Mouse (Mus musculus) thymus, adult 2 months (tissue): ENCODE measurements around the gene Cpxm2. TPM values are rescaled to one million over a fixed set of nuclear protein-coding genes. Genes with fewer than 3 reads are reported as not detected.

Source experiments
- DNase-seq: peaks from one replicate; pipeline ENCODE4 v3.0.0; 2021
- H3K27ac ChIP-seq: fragments of 200-500 bp; 2 replicates; pipeline ENCODE4 v1.5.1; 2012; ENCODE audit warnings: low read length, control low read depth; ENCODE audit not compliant: control insufficient read depth, insufficient read depth
- H3K27me3 ChIP-seq: fragments of 200-500 bp; 2 replicates; pipeline ENCODE4 v1.6.1; 2012; ENCODE audit warnings: mild to moderate bottlenecking, low read length, moderate library complexity, mixed read lengths; ENCODE audit not compliant: control insufficient read depth, insufficient read depth
- H3K36me3 ChIP-seq: fragments of 200-500 bp; 2 replicates; pipeline ENCODE4 v1.6.1; 2012; ENCODE audit warnings: mild to moderate bottlenecking, low read length, moderate library complexity; ENCODE audit not compliant: control insufficient read depth, insufficient read depth
- H3K4me1 ChIP-seq: fragments of 200-500 bp; replicated peaks from 2 replicates; pipeline ENCODE4 v1.6.1; 2012; ENCODE audit warnings: low read length; ENCODE audit not compliant: control insufficient read depth, insufficient read depth
- H3K4me3 ChIP-seq: fragments of 200-500 bp; 2 replicates; pipeline ENCODE4 v1.5.1; 2012; ENCODE audit warnings: mild to moderate bottlenecking, low read length, control low read depth, moderate library complexity; ENCODE audit not compliant: control insufficient read depth, insufficient read depth
- CTCF ChIP-seq: fragments of 200-500 bp; IDR thresholded peaks from 2 replicates; pipeline ENCODE4 v1.5.1; 2012; ENCODE audit warnings: mild to moderate bottlenecking, control low read depth, low read length, moderate library complexity, borderline replicate concordance; ENCODE audit not compliant: control insufficient read depth, poor library complexity, insufficient read depth; ENCODE audit errors: extremely low read depth
- POLR2A ChIP-seq: fragments of 200-500 bp; IDR thresholded peaks from 2 replicates; pipeline ENCODE4 v1.6.1; 2012; ENCODE audit warnings: mild to moderate bottlenecking, low read length, control low read depth, moderate library complexity; ENCODE audit not compliant: control insufficient read depth, poor library complexity, insufficient read depth; ENCODE audit errors: extremely low read depth
- WGBS: fragments of 180-500 bp; shearing (Covaris S2); methylation state at CpG from one replicate; pipeline ENCODE4 v1.1.7; 2018; 5-methylcytosine and 5-hydroxymethylcytosine counted together
- polyA plus RNA-seq: library from polyadenylated mRNA; depleted of rRNA; stranded (reverse); fragments of >200 nt; gene quantifications from 2 replicates; pipeline ENCODE4 v1.2.3, GENCODE M21; 2012

Cpxm2 gene
- polyA plus RNA-seq, 1 experiment, result 4.9 TPM

DNA sequence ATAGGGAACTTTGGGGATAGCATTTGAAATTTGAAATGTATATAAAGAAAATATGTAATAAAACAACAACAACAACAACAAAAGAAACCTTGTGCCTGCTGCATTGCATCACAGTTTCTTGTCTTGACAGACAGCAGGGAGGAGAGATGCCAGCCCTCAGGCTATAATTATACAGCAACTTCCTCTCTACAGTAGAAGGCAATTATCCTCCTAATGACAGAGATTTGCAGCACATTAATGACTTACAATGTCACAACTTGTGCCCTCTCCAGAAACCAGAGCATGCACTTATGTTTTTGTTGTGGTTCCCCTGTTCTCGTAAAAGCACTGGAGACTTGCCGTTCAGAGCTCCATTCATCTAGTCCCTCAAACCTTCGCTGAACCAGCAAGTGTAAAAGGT lies 44.2 kb downstream of the Cpxm2 start:
- Histone ChIP-seq H3K27me3 (no peaks in the 10 kb centered on the region), H3K4me1 (no peaks in the 10 kb centered on the region), H3K27ac (no peak overlapping the region), H3K36me3 (no peaks in the 10 kb centered on the region), H3K4me3 (no peak overlapping the region)
- TF ChIP-seq POLR2A (no peak), CTCF (no peak)
- WGBS, result 90% methylated on average over 3 of the region's 3 CpGs
- DNase-seq, result no peak

DNA sequence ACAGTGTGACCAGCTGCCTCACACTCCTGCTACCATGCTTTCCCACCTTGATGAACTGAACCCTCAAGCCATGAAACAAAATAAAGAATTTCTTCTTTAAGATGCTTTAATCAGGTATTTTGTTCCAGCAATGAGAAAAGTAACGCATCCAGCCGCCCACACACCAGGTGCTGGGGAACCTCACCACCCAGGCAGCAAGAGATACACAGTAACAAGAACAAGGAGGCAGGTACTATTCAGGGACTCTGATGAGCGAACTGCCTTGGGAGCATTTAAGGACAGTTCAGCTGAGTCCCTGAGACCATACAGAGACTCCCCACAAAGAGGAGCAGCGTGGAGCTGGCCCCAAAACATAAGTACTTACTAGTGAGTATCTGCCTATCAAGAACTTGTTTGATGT lies 47.6 kb downstream of the Cpxm2 start:
- Histone ChIP-seq H3K4me1 (no peaks in the 10 kb centered on the region), H3K27ac (no peak overlapping the region), H3K27me3 (no peaks in the 10 kb centered on the region), H3K4me3 (no peak overlapping the region), H3K36me3 (no peaks in the 10 kb centered on the region)
- TF ChIP-seq POLR2A (no peak), CTCF (no peak)
- 88% methylated on average over 4 of the region's 4 CpGs for WGBS
- no peak for DNase-seq

DNA sequence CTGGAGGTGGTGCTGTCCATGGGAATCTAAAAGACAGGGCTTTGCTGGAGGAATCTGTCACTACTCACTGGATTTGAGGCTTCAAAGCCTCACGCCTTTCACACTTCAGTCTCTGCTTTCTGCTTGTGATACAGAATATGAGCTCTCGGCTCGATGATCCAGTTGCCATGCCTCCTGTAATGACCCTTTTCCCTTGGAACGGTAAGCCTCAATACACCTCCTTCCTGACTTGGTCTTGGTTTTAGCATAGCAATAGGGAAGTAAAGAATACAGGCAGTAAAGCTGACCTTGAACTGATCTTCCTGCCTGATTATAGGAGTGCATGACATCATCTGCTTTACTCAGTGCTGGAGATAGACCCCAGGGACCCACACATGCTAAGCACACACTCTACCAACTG lies 49.2 kb downstream of the Cpxm2 start:
- Histone ChIP-seq H3K36me3 (no peaks in the 10 kb centered on the region), H3K27ac (no peak overlapping the region), H3K4me1 (no peaks in the 10 kb centered on the region), H3K27me3 (no peaks in the 10 kb centered on the region), H3K4me3 (no peak overlapping the region)
- WGBS, result 74% methylated on average over 4 of the region's 4 CpGs
- TF ChIP-seq POLR2A (no peak), CTCF (no peak)
- DNase-seq, result no peak

DNA sequence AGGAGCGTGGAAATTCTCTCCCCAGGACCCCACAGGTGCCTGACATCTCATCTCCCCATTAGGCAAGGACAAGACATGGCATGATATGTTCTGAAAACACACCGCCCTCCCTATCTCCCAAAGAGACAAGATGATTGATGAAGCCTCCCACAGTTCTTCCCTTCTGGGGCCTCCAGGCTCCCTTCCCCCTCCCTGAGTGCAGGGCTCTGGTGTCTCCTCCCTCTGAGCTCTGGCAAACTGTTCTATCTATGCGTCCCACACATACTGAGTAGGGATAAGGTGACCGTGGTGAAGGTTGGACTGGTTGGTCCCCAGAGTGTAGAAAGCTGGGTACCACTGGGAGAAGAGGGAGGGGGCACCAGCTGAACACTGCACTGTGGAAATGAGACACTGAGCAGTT lies 56.1 kb downstream of the Cpxm2 start:
- Histone ChIP-seq H3K27me3 (no peaks in the 10 kb centered on the region), H3K36me3 (no peaks in the 10 kb centered on the region), H3K27ac (no peak overlapping the region), H3K4me1 (no peaks in the 10 kb centered on the region), H3K4me3 (no peak overlapping the region)
- WGBS, result 64% methylated on average over 4 of the region's 4 CpGs
- DNase-seq, result no peak
- TF ChIP-seq CTCF, result no peak
- TF ChIP-seq POLR2A, result no peak

DNA sequence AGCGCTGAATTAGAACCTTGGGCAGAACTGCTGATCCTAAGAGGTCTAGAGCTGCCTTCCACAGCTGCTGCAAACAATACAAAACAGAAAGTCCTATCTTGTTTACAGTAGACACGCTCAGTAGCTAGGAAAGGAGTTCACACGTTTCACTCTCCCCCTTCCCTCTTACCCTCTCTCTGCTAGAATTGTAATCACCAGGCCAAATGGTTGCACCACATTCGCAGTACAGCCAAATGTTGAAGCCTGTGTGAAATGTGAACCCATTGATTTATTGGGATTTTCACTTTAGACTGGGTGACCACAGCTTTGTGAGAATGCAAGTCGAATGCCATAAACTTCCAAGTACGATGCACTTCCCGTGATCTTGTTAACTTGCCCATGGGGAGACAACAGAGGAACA lies 59.9 kb downstream of the Cpxm2 start:
- 61% methylated on average over 7 of the region's 7 CpGs for WGBS
- no peaks in the 10 kb centered on the region for H3K36me3 ChIP-seq
- no peak overlapping the region for H3K4me3 ChIP-seq
- DNase-seq, result no peak
- H3K4me1 ChIP-seq, result no peaks in the 10 kb centered on the region
- no peak overlapping the region for H3K27ac ChIP-seq
- TF ChIP-seq POLR2A, result no peak
- TF ChIP-seq CTCF, result no peak
- no peaks in the 10 kb centered on the region for H3K27me3 ChIP-seq

DNA sequence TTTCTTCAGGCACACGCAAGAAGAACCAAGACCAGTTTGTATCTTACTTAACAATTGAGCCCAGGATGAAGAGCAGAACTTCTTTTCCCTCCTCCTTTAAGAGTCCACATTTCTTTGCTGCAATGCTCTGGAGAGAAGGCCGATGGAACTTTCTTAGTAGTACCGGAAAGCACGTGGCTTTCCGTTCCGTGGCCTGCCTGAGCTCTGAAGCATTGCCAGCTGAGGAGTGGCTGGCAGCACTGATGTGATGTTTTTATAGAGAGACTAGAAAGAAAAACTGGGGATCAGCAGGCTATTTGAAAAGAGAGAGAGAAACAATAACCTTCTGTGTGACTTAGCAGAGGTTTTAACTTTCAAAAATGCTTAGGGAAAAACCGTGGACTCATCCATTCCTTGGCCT lies 63.0 kb downstream of the Cpxm2 start:
- Histone ChIP-seq H3K4me1 (no peaks in the 10 kb centered on the region), H3K27ac (no peak overlapping the region), H3K4me3 (no peak overlapping the region), H3K27me3 (no peaks in the 10 kb centered on the region), H3K36me3 (no peaks in the 10 kb centered on the region)
- DNase-seq, result no peak
- TF ChIP-seq CTCF, result no peak
- TF ChIP-seq POLR2A, result no peak
- 88% methylated on average over 7 of the region's 7 CpGs for WGBS

DNA sequence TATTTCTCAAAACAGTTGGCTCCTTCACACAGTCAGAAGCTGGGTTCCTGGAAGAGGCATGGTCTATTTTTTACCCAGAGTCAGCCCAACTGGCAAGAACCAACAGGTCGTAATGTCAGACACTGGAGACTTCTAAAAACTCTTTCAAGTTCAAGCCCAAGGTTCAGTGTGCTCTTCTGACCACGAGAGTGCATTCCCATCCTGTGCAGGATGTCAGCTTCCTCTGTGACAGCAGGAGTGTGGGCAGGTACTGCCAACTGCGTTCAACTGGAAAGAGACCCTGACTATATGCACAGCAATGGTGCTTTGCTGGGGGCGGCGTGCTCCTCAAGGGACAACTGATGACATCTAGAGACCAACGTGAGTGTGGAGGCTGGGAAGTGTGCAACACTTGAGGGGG lies 65.9 kb downstream of the Cpxm2 start:
- Histone ChIP-seq H3K36me3 (no peaks in the 10 kb centered on the region), H3K4me1 (no peaks in the 10 kb centered on the region), H3K27ac (no peak overlapping the region), H3K27me3 (no peaks in the 10 kb centered on the region), H3K4me3 (no peak overlapping the region)
- DNase-seq, result no peak
- WGBS, result 68% methylated on average over 6 of the region's 6 CpGs
- TF ChIP-seq POLR2A (no peak), CTCF (no peak)
